23 mouse cellular contexts compared by ENCODE assay signal in genomic region chr14:61529533-61529932, GRCm38 (mm10). TPM values are rescaled to one million over a fixed set of nuclear protein-coding genes. Genes with fewer than 3 reads are reported as not detected.
DNase-seq lines count a peak whose midpoint lies in the region; ATAC-seq and TF ChIP-seq lines count a peak whose summit lies in the region.
"Had no signal": no experiment of that assay in that cellular context is flagged by ENCODE, and none has a peak within 500 bp of the region (broad histone marks: within the 10 kb centered on the region; RNA-seq: fewer than 3 reads in every experiment).

No protein-coding gene starts in this region.

- H3K4me2 ChIP-seq in forebrain, embryonic 16.5 days (ENCODE audit: low read length), result no peak overlapping the region
- H3K4me2 ChIP-seq: embryonic facial prominence, embryonic 13.5 days; heart, embryonic 15.5 days; limb, embryonic 15.5 days; lung, embryonic 14.5 days had no signal

- H3K27me3 ChIP-seq in forebrain, embryonic 16.5 days (replicated peaks; ENCODE audit: control insufficient read depth, insufficient read depth, low read length), result no peaks in the 10 kb centered on the region
- H3K27me3 ChIP-seq: embryonic facial prominence, embryonic 13.5 days; heart, embryonic 15.5 days; limb, embryonic 15.5 days had no signal

- no peaks in the 10 kb centered on the region for H3K36me3 ChIP-seq in ES-E14 (ENCODE audit: control insufficient read depth, insufficient read depth, low read length, poor library complexity, severe bottlenecking)
- no peaks in the 10 kb centered on the region for H3K36me3 ChIP-seq in forebrain, embryonic 16.5 days (ENCODE audit: control insufficient read depth, insufficient read depth)
- H3K36me3 ChIP-seq: heart, embryonic 15.5 days had no signal

- H3K9ac ChIP-seq in ES-E14 (ENCODE audit: insufficient read depth, low read depth, low read length, poor library complexity, severe bottlenecking), result no peak overlapping the region; the same call in 1 of the 2 replicates
- no peak overlapping the region for H3K9ac ChIP-seq in forebrain, embryonic 16.5 days (replicated peaks; ENCODE audit: low read depth, low read length)
- H3K9ac ChIP-seq: embryonic facial prominence, embryonic 13.5 days; heart, embryonic 15.5 days; limb, embryonic 15.5 days; lung, embryonic 14.5 days had no signal

- DNase-seq in A20 (ENCODE audit: low read depth, low spot score) (peak; percentile 85), ES-E14 (ENCODE audit: low read depth, low spot score) (no peak)
- peak; percentile 17 to 19 for DNase-seq in monocyte, adult 2 months (ENCODE audit: low read depth in 1 of 2, low spot score in 2 of 2)
- no peak for DNase-seq in left cerebral cortex, adult 11 months (ENCODE audit: low spot score)
- DNase-seq in frontal cortex, postnatal 10 days (ENCODE audit: low spot score in 2 of 2), result no peak
- DNase-seq: adrenal gland, adult 2 months; cerebellum, postnatal 10 days; heart, postnatal 4 days; kidney, adult 2 months; kidney, postnatal 14 days; lung, embryonic 14.5 days; midbrain, embryonic 14.5 days; retina, postnatal 1 day; right cerebral cortex, postnatal 4 days; thymus, postnatal 25 days had no signal

- H3K4me3 ChIP-seq in ES-E14 (ENCODE audit: insufficient read depth in 1 of 2, low read depth in 1 of 2, low read length in 2 of 2, poor library complexity in 1 of 2, severe bottlenecking in 1 of 2), result no peak overlapping the region
- H3K4me3 ChIP-seq in forebrain, embryonic 16.5 days (replicated peaks; ENCODE audit: low read length), result no peak overlapping the region
- H3K4me3 ChIP-seq: embryonic facial prominence, embryonic 13.5 days; heart, embryonic 15.5 days; limb, embryonic 15.5 days had no signal

- H3K9me3 ChIP-seq in ES-E14 (ENCODE audit: control insufficient read depth, insufficient read depth, low read depth, low read length), result no peaks in the 10 kb centered on the region
- no peaks in the 10 kb centered on the region for H3K9me3 ChIP-seq in forebrain, embryonic 16.5 days (ENCODE audit: control insufficient read depth, low read length)
- H3K9me3 ChIP-seq: embryonic facial prominence, embryonic 13.5 days; heart, embryonic 15.5 days; limb, embryonic 15.5 days had no signal

- in situ Hi-C loops in ES-E14 (cut with MboI; ENCODE audit: low sequenced_read_pairs in 2 of 2, unreplicated experiment in 2 of 2), result no loop called here

- ATAC-seq in granulocyte monocyte progenitor cell, adult 5-6 weeks (replicated peaks; ENCODE audit: poor library complexity, severe bottlenecking), result peak; percentile 100
- ATAC-seq in forebrain, embryonic 16.5 days, result no peak
- ATAC-seq: CD4-positive, CD25-positive, alpha-beta regulatory T cell, adult 4 months; forebrain, embryonic 14.5 days had no signal

- 82% methylated on average over 7 of the region's 7 CpGs for WGBS in forebrain, embryonic 16.5 days

- peaks cover 0 to 5% of the 10 kb centered on the region in 2 experiments; a peak in 3 of 4 replicates for H3K4me1 ChIP-seq in ES-E14 (ENCODE audit: control insufficient read depth in 2 of 2, insufficient read depth in 2 of 2, low read length in 2 of 2, poor library complexity in 1 of 2)
- no peaks in the 10 kb centered on the region for H3K4me1 ChIP-seq in forebrain, embryonic 16.5 days (replicated peaks; ENCODE audit: control insufficient read depth, insufficient read depth, low read length)
- H3K4me1 ChIP-seq: embryonic facial prominence, embryonic 13.5 days; limb, embryonic 15.5 days had no signal

- no peak overlapping the region for H3K27ac ChIP-seq in ES-E14 (ENCODE audit: insufficient read depth, low read depth, low read length, poor library complexity, severe bottlenecking)
- H3K27ac ChIP-seq in forebrain, embryonic 16.5 days (ENCODE audit: low read length), result no peak overlapping the region
- H3K27ac ChIP-seq: embryonic facial prominence, embryonic 13.5 days; heart, embryonic 15.5 days; limb, embryonic 15.5 days; macrophage had no signal

TF ChIP-seq in ES-E14, 5 proteins besides CTCF, POLR2A, EP300 and RAD21:
- no peak for TF ChIP-seq ZC3H11A (IDR thresholded peaks at IDR 0.05; ENCODE audit: borderline replicate concordance, low read depth, low read length)
- TF ChIP-seq MAFK (IDR thresholded peaks at IDR 0.05; ENCODE audit: insufficient read depth, low read depth, low read length), result peak; percentile 60; the same call in 1 of the 2 replicates
- no peak for TF ChIP-seq ZNF384 (IDR thresholded peaks at IDR 0.05; ENCODE audit: low read depth, low read length)

RNA-seq across cellular contexts. Expression of gene Spryd7, which starts 27.2 kb away (rescaled TPM):
- total RNA-seq in ES-E14 (2012; rRNA removed), result 5.1 and 6.0 TPM in 2 replicates
- 4.8 and 9.0 TPM in 2 replicates for total RNA-seq in granulocyte monocyte progenitor cell, adult 5-6 weeks (2014; fragmentation: Nextera tagmentation)
- total RNA-seq in granulocyte monocyte progenitor cell, adult 5-6 weeks (2017), result 10.6 and 11.1 TPM in 2 replicates
- polyA plus RNA-seq in forebrain, embryonic 16.5 days (2015; fragmentation: Nextera tagmentation; extraction: Ambion mirVana), result 45.2 and 48.5 TPM in 2 replicates

Comparison
In these comparisons a context has a peak if more than half of its experiments do, and no peak if none do; other contexts are left out.
1. DNase-seq: peak in A20 (single experiment) and monocyte, adult 2 months (2 of 2); none in ES-E14 (single experiment), left cerebral cortex, adult 11 months (single experiment) and frontal cortex, postnatal 10 days (0 of 2).